Mouse (Mus musculus): Measurements from ENCODE around the gene H2-Q1. TPM values are rescaled to one million over a fixed set of nuclear protein-coding genes. Genes with fewer than 3 reads are reported as not detected.

The H2-Q1 gene
- polyA plus RNA-seq (2012; rRNA removed; ENCODE audit: low replicate concordance), result 0.06 and 0.08 TPM in 2 replicates

DNA sequence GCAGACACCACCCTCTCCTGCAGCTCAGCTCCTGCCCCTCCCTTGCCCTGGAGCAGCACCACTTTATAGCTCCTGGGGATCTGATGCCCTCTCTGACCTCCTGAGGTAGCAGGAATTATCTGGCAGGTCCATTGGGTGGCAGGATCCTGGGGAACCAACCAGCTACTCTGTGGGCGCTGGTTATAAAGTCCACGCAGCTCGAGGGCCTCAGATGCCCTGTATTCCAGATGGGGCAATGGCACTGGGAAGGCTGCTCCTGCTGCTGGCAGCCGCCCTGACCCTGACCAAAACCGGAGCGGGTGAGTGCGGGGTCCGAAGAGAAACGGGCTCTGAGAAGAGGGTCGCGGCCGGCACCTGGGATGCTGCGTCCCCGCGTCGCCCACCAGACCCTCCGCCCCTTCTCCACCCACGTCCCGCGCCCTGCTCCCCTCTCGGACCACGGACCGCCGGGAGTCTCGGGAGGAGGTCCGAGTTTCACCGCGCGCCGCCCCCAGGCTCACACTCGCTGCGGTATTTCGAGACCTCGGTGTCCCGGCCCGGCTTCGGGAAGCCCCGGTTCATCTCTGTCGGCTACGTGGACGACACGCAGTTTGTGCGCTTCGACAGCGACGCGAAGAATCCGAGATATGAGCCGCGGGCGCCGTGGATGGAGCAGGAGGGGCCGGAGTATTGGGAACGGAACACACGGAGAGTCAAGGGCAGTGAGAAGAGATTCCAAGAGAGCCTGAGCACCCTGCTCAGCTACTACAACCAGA, at the start of gene H2-Q1:
Gene H2-Q1 (plus strand): TSS at position 79 of the 755 bp plus-strand sequence.

DNA sequence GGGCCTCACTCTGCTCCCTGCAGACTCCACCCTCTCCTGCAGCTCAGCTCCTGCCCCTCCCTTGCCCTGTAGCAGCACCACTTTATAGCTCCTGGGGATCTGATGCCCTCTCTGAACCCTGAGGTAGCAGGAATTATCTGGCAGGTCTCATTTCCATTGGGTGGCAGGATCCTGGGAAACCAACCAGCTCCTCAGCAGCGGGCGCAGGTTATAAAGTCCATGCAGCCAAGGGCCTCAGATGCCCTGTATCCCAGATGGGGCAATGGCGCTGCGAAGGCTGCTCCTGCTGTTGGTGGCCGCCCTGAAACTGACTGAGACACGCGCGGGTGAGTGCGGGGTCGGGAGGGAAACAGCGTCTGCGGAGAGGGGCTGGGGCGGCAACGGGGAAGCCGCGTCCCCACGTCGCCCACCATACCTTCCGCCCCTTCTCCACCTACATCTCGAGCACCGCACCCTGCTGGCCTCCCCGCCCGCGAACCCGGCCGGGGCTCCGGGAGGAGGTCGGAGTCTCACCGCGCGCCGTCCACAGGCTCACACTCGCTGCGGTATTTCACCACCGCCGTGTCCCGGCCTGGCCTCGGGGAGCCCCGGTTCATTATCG, 22.0 kb downstream of the H2-Q1 start, which contains the start of gene H2-Q2:
Gene H2-Q2 (plus strand): TSS at position 172 of the 601 bp plus-strand sequence.

Other genes with a start within 250 kb of the H2-Q1 start
- gene Ly6g6e, start 243.5 kb upstream of the H2-Q1 start, polyA plus RNA-seq (2012; rRNA removed; ENCODE audit: low replicate concordance), result 5.7 and 9.0 TPM in 2 replicates
- gene Ly6g6d, start 242.3 kb upstream of the H2-Q1 start, polyA plus RNA-seq (2012; rRNA removed; ENCODE audit: low replicate concordance), result 1.1 and 2.2 TPM in 2 replicates
- 0.19 TPM in 1 of 2 replicates, not detected in the other for gene Ly6g6f, start 234.8 kb upstream of the H2-Q1 start, polyA plus RNA-seq (2012; rRNA removed; ENCODE audit: low replicate concordance)
- 200 and 293 TPM in 2 replicates for gene Abhd16a, start 231.1 kb upstream of the H2-Q1 start, polyA plus RNA-seq (2012; rRNA removed; ENCODE audit: low replicate concordance)
- not detected in 2 replicates for gene Ly6g5c, start 212.1 kb upstream of the H2-Q1 start, polyA plus RNA-seq (2012; rRNA removed; ENCODE audit: low replicate concordance)
- gene Ly6g5b, start 205.0 kb upstream of the H2-Q1 start, polyA plus RNA-seq (2012; rRNA removed; ENCODE audit: low replicate concordance), result 3.5 and 4.4 TPM in 2 replicates
- gene Gpank1, start 198.9 kb upstream of the H2-Q1 start, polyA plus RNA-seq (2012; rRNA removed; ENCODE audit: low replicate concordance), result 16.3 and 24.8 TPM in 2 replicates
- 376 and 470 TPM in 2 replicates for gene Csnk2b, start 198.4 kb upstream of the H2-Q1 start, polyA plus RNA-seq (2012; rRNA removed; ENCODE audit: low replicate concordance)
- 8.7 and 9.2 TPM in 2 replicates for gene D17H6S53E, start 194.0 kb upstream of the H2-Q1 start, polyA plus RNA-seq (2012; rRNA removed; ENCODE audit: low replicate concordance)
- 0.16 and 0.93 TPM in 2 replicates for gene Apom, start 188.4 kb upstream of the H2-Q1 start, polyA plus RNA-seq (2012; rRNA removed; ENCODE audit: low replicate concordance)
- gene Bag6, start 185.2 kb upstream of the H2-Q1 start, polyA plus RNA-seq (2012; rRNA removed; ENCODE audit: low replicate concordance), result 203 and 278 TPM in 2 replicates
- gene Prrc2a, start 155.5 kb upstream of the H2-Q1 start, polyA plus RNA-seq (2012; rRNA removed; ENCODE audit: low replicate concordance), result 344 and 571 TPM in 2 replicates
- 2.8 and 5.7 TPM in 2 replicates for gene Aif1, start 144.3 kb upstream of the H2-Q1 start, polyA plus RNA-seq (2012; rRNA removed; ENCODE audit: low replicate concordance)
- gene Lst1, start 132.0 kb upstream of the H2-Q1 start, polyA plus RNA-seq (2012; rRNA removed; ENCODE audit: low replicate concordance), result 48.2 and 60.4 TPM in 2 replicates
- gene Ltb, start 126.0 kb upstream of the H2-Q1 start, polyA plus RNA-seq (2012; rRNA removed; ENCODE audit: low replicate concordance), result 118 and 400 TPM in 2 replicates
- gene Tnf, start 118.4 kb upstream of the H2-Q1 start, polyA plus RNA-seq (2012; rRNA removed; ENCODE audit: low replicate concordance), result 7.1 and 9.9 TPM in 2 replicates
- 12.2 and 19.0 TPM in 2 replicates for gene Lta, start 115.1 kb upstream of the H2-Q1 start, polyA plus RNA-seq (2012; rRNA removed; ENCODE audit: low replicate concordance)
- 0.80 and 4.0 TPM in 2 replicates for gene Gm16181, start 99.6 kb upstream of the H2-Q1 start, polyA plus RNA-seq (2012; rRNA removed; ENCODE audit: low replicate concordance)
- gene Atp6v1g2, start 86.7 kb upstream of the H2-Q1 start, polyA plus RNA-seq (2012; rRNA removed; ENCODE audit: low replicate concordance), result 6.5 and 11.8 TPM in 2 replicates
- 10.2 and 38.6 TPM in 2 replicates for gene Nfkbil1, start 84.6 kb upstream of the H2-Q1 start, polyA plus RNA-seq (2012; rRNA removed; ENCODE audit: low replicate concordance)
- gene Ddx39b, start 78.7 kb upstream of the H2-Q1 start, polyA plus RNA-seq (2012; rRNA removed; ENCODE audit: low replicate concordance), result 265 and 272 TPM in 2 replicates
- 1,785 and 2,234 TPM in 2 replicates for gene H2-D1, start 57.7 kb upstream of the H2-Q1 start, polyA plus RNA-seq (2012; rRNA removed; ENCODE audit: low replicate concordance)
- gene H2-Q2, start 21.8 kb downstream of the H2-Q1 start, polyA plus RNA-seq (2012; rRNA removed; ENCODE audit: low replicate concordance), result 2.9 and 3.9 TPM in 2 replicates
- 138 and 275 TPM in 2 replicates for gene H2-Q4, start 59.2 kb downstream of the H2-Q1 start, polyA plus RNA-seq (2012; rRNA removed; ENCODE audit: low replicate concordance)
- gene H2-Q6, start 104.4 kb downstream of the H2-Q1 start, polyA plus RNA-seq (2012; rRNA removed; ENCODE audit: low replicate concordance), result 123 and 169 TPM in 2 replicates
- 529 and 618 TPM in 2 replicates for gene H2-Q7, start 118.8 kb downstream of the H2-Q1 start, polyA plus RNA-seq (2012; rRNA removed; ENCODE audit: low replicate concordance)
- 195 and 217 TPM in 2 replicates for gene H2-Q10, start 149.7 kb downstream of the H2-Q1 start, polyA plus RNA-seq (2012; rRNA removed; ENCODE audit: low replicate concordance)
- not detected in 2 replicates for gene Pou5f1, start 185.6 kb downstream of the H2-Q1 start, polyA plus RNA-seq (2012; rRNA removed; ENCODE audit: low replicate concordance)
- 9.0 and 13.1 TPM in 2 replicates for gene Tcf19, start 196.4 kb downstream of the H2-Q1 start, polyA plus RNA-seq (2012; rRNA removed; ENCODE audit: low replicate concordance)
- 5.8 and 6.5 TPM in 2 replicates for gene Cchcr1, start 196.7 kb downstream of the H2-Q1 start, polyA plus RNA-seq (2012; rRNA removed; ENCODE audit: low replicate concordance)
- 0.79 TPM in 1 of 2 replicates, not detected in the other for gene Psors1c2, start 212.8 kb downstream of the H2-Q1 start, polyA plus RNA-seq (2012; rRNA removed; ENCODE audit: low replicate concordance)
- gene Cdsn, start 231.7 kb downstream of the H2-Q1 start, polyA plus RNA-seq (2012; rRNA removed; ENCODE audit: low replicate concordance), result 63.9 and 77.7 TPM in 2 replicates
- gene 2300002M23Rik, start 247.0 kb downstream of the H2-Q1 start, polyA plus RNA-seq (2012; rRNA removed; ENCODE audit: low replicate concordance), result not detected in 2 replicates

All from mammary gland, adult 2 months (tissue).